Mouse (Mus musculus) frontal cortex, postnatal 14 days (tissue): ENCODE data around the gene Ptpn12.

Source experiments
- DNase-seq, 2 experiments: peaks; one replicate each; pipeline ENCODE4 v3.0.0; 2022; ENCODE audit warnings: low spot score in 2 of 2

The Ptpn12 gene

GRCm38 (mm10) chr5:21030226-21030625, 25.5 kb downstream of the Ptpn12 start:
- DNase-seq: no peak

GRCm38 (mm10) chr5:21017075-21017474, 38.6 kb downstream of the Ptpn12 start:
- no peak for DNase-seq

- DNase-seq: no peak
These were observed 44.8 kb downstream of the Ptpn12 start for GRCm38 (mm10) chr5:21010908-21011307.

GRCm38 (mm10) chr5:21002723-21003122, 53.0 kb downstream of the Ptpn12 start:
- DNase-seq: no peak

GRCm38 (mm10) chr5:21001622-21002315, 53.9 kb downstream of the Ptpn12 start:
- no peak for DNase-seq

- no peak for DNase-seq
These were observed 57.3 kb downstream of the Ptpn12 start for GRCm38 (mm10) chr5:20998427-20998826.

- DNase-seq: no peak
These were observed 58.2 kb downstream of the Ptpn12 start for GRCm38 (mm10) chr5:20997555-20997954.

- no peak for DNase-seq
These were observed 65.5 kb downstream of the Ptpn12 start for GRCm38 (mm10) chr5:20990062-20990809.

GRCm38 (mm10) chr5:20986271-20986670, 69.4 kb downstream of the Ptpn12 start:
- DNase-seq: no peak

GRCm38 (mm10) chr5:20983505-20983904, 72.2 kb downstream of the Ptpn12 start:
- DNase-seq: no peak

- DNase-seq: no peak
These were observed 81.0 kb downstream of the Ptpn12 start for GRCm38 (mm10) chr5:20974690-20975089.

GRCm38 (mm10) chr5:20973999-20974398, 81.7 kb downstream of the Ptpn12 start:
- no peak for DNase-seq

GRCm38 (mm10) chr5:20973069-20973468, 82.6 kb downstream of the Ptpn12 start:
- no peak for DNase-seq

GRCm38 (mm10) chr5:20968963-20969362, 86.7 kb downstream of the Ptpn12 start:
- no peak for DNase-seq

GRCm38 (mm10) chr5:20968493-20968892, 87.2 kb downstream of the Ptpn12 start:
- no peak for DNase-seq

- DNase-seq: no peak
These were observed 87.8 kb downstream of the Ptpn12 start for GRCm38 (mm10) chr5:20967942-20968341.

- no peak for DNase-seq
These were observed 91.3 kb downstream of the Ptpn12 start for GRCm38 (mm10) chr5:20964446-20964845.

- no peak for DNase-seq
These were observed 92.4 kb downstream of the Ptpn12 start for GRCm38 (mm10) chr5:20963295-20963694.

GRCm38 (mm10) chr5:20960927-20961326, 94.8 kb downstream of the Ptpn12 start:
- DNase-seq: no peak

GRCm38 (mm10) chr5:20956298-20956697, 99.4 kb downstream of the Ptpn12 start, which contains the start of gene Rsbn1l:
Rsbn1l (minus strand) TSS chr5:20956398.
- DNase-seq: no peak

GRCm38 (mm10) chr5:20955114-20955835, 100.4 kb downstream of the Ptpn12 start:
- no peak for DNase-seq

- DNase-seq: no peak
These were observed 103.3 kb downstream of the Ptpn12 start for GRCm38 (mm10) chr5:20952337-20952925.
